Mouse (Mus musculus): ENCODE measurements around the gene Trmt112.

Gene Trmt112

GRCm38 (mm10) chr19:6910306-6910705 is 808 bp downstream of the Trmt112 start:
- DNase-seq, result peak; percentile 63

GRCm38 (mm10) chr19:6911101-6912074 is 1.9 kb downstream of the Trmt112 start:
- DNase-seq, result no peak

- no peak for DNase-seq
Observed at GRCm38 (mm10) chr19:6912205-6912970, 2.9 kb downstream of the Trmt112 start.

- no peak for DNase-seq
Observed at GRCm38 (mm10) chr19:6913036-6913435, 3.5 kb downstream of the Trmt112 start.

- no peak for DNase-seq
Observed at GRCm38 (mm10) chr19:6913991-6914390, 4.5 kb downstream of the Trmt112 start.

GRCm38 (mm10) chr19:6914540-6914939 is 5.0 kb downstream of the Trmt112 start:
- no peak for DNase-seq

GRCm38 (mm10) chr19:6915276-6915675 is 5.8 kb downstream of the Trmt112 start:
- no peak for DNase-seq

- DNase-seq, result no peak
Observed at GRCm38 (mm10) chr19:6916496-6916895, 7.0 kb downstream of the Trmt112 start.

- no peak for DNase-seq
Observed at GRCm38 (mm10) chr19:6918321-6918720, 8.8 kb downstream of the Trmt112 start.

GRCm38 (mm10) chr19:6919431-6919830 is 9.9 kb downstream of the Trmt112 start:
- no peak for DNase-seq

- DNase-seq, result no peak
Observed at GRCm38 (mm10) chr19:6919876-6920740, 10.6 kb downstream of the Trmt112 start.

- DNase-seq, result peak; percentile 69
Observed at GRCm38 (mm10) chr19:6920741-6921636, 11.5 kb downstream of the Trmt112 start.

GRCm38 (mm10) chr19:6921647-6922567 is 12.4 kb downstream of the Trmt112 start, which contains the start of gene Esrra:
Gene Esrra, minus strand, starts transcription at chr19:6921813.
- peak; percentile 100 for DNase-seq

GRCm38 (mm10) chr19:6922901-6923735 is 13.6 kb downstream of the Trmt112 start:
- no peak for DNase-seq

- peak; percentile 89 for DNase-seq
Observed at GRCm38 (mm10) chr19:6924461-6925306, 15.2 kb downstream of the Trmt112 start.

GRCm38 (mm10) chr19:6925307-6925573 is 15.7 kb downstream of the Trmt112 start, which contains the start of gene Catsperz:
Gene Catsperz, minus strand, starts transcription at chr19:6925380.
- DNase-seq, result no peak

- no peak for DNase-seq
Observed at GRCm38 (mm10) chr19:6925611-6926329, 16.3 kb downstream of the Trmt112 start.

Measured in thymus, postnatal 25 days (tissue).